Mouse (Mus musculus) brain, embryonic 14.5 days (tissue): ENCODE results near the gene Prickle2.

Source experiments
- CTCF ChIP-seq: fragments of 200-500 bp; IDR thresholded peaks from 2 replicates; pipeline ENCODE4 v1.5.1; 2012; ENCODE audit warnings: inconsistent platforms, mild to moderate bottlenecking, moderate library complexity, borderline replicate concordance; ENCODE audit not compliant: insufficient read depth, insufficient read length; ENCODE audit errors: extremely low read depth
- POLR2A ChIP-seq: fragments of 200-500 bp; IDR thresholded peaks from 2 replicates; pipeline ENCODE4 v1.6.1; 2012; ENCODE audit warnings: mild to moderate bottlenecking, inconsistent platforms, borderline replicate concordance; ENCODE audit not compliant: poor library complexity, insufficient read depth, insufficient read length, severe bottlenecking; ENCODE audit errors: extremely low read depth

- TF ChIP-seq CTCF = no peak
- no peak for TF ChIP-seq POLR2A
These were observed 31.5 kb downstream of the Prickle2 start for GRCm38 (mm10) chr6:92674394-92674925.
